Mouse (Mus musculus) mouse embryonic stem cell (cell line): ENCODE results near the gene Epo.

Experiments
- in situ Hi-C, 2 experiments: fragments of 300-500 bp; cut with MboI; formaldehyde crosslinking; loops; 1 replicate in 1 of 2; 3 replicates in 1 of 2; pipeline ENCODE4 v1.14.3; 2019 to 2020; ENCODE audit warnings: low sequenced_read_pairs in 2 of 2, low pct_unique_long_range_greater_than_20kb in 1 of 2, mixed read lengths in 1 of 2; ENCODE audit not compliant: unreplicated experiment in 1 of 2

Epo gene

DNA sequence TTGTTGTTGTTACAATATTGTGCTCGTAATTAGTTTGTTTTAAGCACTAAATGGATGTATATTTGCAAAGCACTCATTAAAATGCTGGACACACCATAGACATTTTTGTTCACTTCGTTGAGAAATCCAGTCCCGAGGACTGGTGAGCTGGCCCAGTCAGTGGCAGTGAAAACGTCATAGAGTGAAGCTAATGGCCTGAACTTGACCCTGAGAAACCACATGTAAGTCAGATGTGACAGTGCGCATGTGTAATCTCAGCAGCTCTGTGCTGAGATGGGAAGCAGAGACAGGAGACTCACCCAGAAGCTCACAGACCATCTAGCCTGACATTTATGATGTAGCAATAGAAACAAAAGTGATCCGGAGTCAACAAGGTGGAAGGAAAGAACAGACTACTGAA, 11.9 kb upstream of the Epo start:
- in situ Hi-C loops, result no loop called here

DNA sequence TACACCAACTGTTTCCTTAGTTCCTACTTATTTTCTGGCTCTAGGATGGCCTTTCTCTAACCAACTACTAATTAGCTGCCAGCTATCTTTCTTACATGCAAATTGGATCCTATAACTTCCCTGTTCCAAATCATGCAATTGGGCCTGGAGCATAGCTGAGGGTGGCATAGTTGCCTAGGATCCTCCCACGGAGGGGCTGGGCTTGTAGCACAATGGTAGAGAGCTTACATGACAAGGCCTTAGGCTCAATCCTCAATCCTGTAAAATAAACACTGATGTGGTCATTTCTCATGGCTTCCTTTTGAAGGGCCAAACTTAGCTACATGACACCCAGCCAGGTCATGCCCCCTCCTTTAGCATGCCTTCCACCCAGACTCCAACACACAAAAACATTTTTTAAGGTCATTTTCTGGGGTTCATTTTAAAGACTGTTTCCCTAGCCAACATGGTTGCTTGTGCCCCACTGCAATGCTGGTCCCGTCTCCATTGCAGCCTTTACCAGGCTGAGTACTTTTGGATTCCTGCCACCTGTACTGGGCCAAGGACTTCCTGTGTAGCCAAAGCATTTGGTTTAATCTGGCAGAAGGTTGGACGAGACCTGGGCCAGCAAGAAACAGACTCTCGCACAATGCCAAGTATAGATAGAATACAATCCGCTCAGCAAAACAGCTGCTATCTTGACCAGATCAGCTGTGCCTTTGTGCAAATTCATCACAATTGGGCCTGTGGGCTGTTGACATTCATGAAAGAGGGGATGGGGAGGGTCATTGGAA, 8.9 kb upstream of the Epo start:
- in situ Hi-C loops, result no loop called here

GRCm38 (mm10) chr5:137540991-137541390, 7.9 kb upstream of the Epo start:
- in situ Hi-C loops, result no loop called here

DNA sequence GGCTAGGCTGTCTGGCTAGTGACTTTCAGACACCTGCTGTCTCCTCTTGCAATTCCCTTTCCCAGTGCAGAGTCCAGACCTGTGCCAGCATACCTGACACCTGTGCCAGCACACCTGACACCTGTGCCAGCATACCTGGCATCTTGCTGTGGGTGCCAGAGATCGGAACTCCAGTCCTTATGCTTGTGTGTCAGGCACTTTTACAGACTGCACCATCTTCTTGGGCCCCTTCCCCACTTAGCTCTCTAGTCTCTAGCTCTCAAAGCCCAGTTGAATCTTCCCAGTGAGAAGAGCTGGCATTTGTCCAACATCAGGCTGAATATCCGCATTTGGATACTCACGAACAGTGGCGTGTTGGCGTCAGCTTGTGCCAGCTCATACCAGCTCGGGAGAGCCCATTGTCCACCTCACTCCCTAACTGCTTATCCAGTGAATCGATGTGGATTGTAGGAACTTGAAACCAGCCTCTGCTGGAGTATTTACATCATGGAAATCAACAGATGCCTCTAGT, 6.3 kb upstream of the Epo start:
- in situ Hi-C loops, result no loop called here

DNA sequence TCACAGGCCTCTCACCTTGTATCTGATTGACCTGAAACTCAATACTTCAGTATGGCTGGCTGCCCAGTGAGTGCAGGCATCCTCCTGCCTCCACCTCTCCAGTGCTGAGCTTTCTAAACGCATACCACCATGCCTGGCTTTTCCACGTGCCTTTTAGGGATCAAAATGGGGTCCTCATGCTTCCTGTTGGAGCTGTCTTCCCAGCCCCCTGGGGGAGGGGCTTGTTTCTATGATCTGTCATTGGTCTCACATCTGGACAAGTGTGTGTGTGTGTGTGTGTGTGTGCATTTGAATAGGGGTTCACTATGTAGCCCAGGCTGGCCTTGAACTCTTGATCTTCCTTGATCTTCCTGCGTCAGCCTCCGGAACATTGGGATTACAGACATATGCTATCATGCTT, 4.4 kb upstream of the Epo start:
- in situ Hi-C loops, result no loop called here

DNA sequence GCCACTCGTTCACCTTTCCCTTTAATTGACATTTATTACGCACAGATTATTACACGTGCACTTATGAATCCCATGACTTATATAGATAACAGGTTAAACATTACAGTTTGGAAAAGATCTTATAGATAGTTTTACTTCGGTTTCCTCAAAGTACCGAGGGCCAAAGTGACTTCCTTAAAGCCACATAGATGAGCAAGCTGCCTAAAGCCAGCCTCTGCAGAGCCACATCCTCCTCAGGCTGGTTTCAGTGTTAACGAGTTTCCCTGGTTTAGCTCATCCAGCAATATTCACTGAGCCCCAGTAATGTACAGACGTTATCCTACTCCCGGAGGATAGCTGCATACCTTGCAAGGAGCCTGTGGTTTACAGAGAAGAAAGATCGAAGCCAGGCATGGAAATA, 2.3 kb upstream of the Epo start:
- in situ Hi-C loops, result no loop called here

DNA sequence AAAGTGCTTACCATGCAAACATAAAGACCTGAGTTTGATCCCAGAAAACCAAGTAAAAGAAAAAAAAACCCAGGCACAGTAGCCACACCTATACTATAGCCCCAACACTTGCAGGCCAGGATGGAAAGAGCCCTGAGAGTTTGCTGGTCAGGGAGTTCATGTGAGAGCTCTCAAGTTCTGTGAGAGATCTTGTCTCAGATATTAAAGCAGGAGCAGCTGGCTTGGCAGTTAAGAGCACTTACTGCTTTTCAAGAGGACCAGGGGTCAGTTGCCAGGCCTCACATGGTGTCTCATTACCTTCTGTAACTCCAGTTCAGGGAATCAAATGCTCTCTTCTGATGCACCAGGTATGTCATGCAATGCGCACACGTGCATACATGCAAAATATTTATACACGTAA, 1.7 kb upstream of the Epo start:
- in situ Hi-C loops, result no loop called here

DNA sequence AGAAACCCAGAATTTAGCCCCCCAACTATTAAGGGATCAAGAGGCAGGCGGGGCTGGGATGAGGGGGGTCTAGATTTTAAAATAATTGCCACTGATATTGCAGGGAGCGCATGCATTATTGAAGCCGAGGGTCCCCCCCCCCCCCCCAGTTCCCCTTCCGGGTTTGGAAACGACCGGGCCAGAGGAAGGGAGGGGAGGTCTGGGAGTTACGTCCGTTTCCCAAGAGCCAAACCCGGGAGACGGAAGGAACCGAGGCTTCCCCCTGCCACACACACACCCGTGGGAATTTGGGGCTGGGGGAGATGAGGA, 280 bp downstream of the Epo start:
- in situ Hi-C loops, result no loop called here

GRCm38 (mm10) chr5:137532131-137532807, 773 bp downstream of the Epo start:
- in situ Hi-C loops, result no loop called here

GRCm38 (mm10) chr5:137531414-137532130, 1.5 kb downstream of the Epo start:
- in situ Hi-C loops, result no loop called here

- in situ Hi-C loops, result no loop called here
These were observed 2.2 kb downstream of the Epo start for GRCm38 (mm10) chr5:137530588-137531413.

GRCm38 (mm10) chr5:137530075-137530474, 3.0 kb downstream of the Epo start:
- in situ Hi-C loops, result no loop called here

DNA sequence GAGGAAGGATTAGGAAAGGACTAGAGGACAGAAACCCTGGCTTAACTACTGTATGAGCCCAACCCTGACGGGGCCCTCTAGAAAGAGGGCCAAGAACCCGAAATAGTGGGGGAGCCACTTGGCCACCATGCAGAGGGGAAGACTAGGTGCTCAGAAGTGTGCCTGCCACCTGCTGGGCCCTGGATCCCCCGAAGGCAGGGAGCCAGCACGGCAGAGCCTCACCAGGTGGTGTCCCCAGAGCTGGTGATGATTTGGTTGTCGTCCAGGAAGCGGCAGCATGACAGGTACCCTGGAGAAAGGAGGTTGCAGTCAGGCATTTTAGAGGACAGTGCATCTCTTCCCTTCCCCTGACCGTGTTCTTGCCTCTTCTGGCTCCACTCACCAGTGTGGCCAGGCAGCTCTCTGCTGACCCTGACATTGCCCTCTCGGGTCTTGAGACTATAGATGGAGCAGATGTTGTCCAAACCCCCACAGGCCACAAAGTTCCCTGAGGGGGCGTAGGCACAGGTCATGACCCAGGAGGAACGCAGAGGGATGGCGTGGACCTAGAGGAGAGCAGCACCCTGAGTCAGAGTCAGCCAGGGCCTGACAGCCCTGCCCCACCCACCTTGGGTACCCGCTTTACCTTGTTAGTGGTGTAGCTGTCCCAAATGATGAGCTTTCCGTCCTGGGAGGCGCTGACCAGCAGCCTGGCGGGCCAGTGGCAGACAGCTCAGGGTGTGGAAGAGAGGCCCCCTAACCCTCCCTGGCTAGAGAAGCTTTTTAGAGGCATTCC, 3.6 kb downstream of the Epo start:
- in situ Hi-C loops, result no loop called here

DNA sequence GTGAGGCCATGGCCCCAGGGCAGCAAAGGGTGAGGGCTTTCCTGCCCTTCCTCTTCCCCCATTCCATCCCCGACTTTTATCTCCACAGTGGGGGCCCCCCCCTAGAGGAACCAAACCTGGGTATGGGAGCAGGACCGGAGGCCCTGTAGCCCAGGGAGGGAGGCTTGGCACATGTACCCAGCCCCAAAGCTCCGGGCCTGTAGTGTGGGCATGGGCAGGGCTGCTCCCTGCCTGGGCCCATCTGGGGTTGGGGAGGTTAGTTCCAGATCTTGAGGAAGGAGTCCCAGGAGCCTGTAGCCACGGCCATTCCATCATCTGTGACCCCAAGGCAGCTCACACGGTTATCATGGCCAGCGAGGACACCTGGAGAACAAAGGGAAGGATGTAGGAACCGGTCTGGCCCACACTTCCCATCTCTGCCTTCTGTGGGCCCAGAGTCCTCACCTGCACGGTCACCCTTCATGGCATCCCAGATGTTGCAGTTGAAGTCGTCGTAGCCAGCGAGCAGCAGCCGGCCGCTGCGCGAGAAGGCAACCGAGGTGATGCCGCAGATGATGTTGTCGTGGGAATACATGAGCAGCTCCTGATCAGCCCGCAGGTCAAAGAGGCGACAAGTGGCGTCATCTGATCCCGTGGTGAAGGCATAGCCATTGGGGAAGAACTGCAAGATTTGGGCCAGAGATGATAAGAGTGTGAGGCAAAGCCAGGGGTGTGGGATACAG, 4.6 kb downstream of the Epo start:
- in situ Hi-C loops, result no loop called here

GRCm38 (mm10) chr5:137527413-137527812, 5.6 kb downstream of the Epo start:
- in situ Hi-C loops, result no loop called here

- in situ Hi-C loops, result no loop called here
These were observed 6.7 kb downstream of the Epo start for GRCm38 (mm10) chr5:137526192-137526936.

DNA sequence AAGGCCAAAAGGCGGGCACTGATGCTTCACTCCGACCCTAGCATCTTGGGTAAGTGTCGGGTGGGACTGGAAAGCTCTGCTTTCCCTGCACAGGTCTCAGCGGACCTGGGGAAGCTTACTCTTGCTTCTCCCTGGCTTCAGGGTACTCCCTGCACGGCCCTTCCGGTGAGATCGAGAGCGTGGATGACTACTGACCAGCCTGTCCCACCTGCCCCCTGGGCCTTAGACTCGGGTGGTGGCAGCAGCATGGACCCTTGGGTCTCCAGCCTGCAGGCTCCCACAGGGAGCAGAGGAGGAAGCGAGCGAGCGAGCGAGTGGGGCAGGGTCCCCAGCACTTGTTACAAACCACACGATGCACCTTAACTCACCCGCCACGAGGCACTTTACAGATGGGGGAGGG, 7.5 kb downstream of the Epo start:
- in situ Hi-C loops, result no loop called here
